Mouse (Mus musculus): ENCODE results near the gene Btbd35f6.
"Not testable (repeated sequence)": the region's sequence is repeated elsewhere in the genome, so short reads cannot be mapped to it uniquely, and the experiment has no call there.

Gene Btbd35f6

GRCm38 (mm10) chrX:33956440-33956839, at the start of gene Btbd35f6:
Btbd35f6 (minus strand) TSS chrX:33956540.
- DNase-seq (ENCODE audit: extremely low spot score, low spot score) = not testable (repeated sequence)

GRCm38 (mm10) chrX:33986716-33987115, 30.4 kb upstream of the Btbd35f6 start, which contains the start of gene Gm21870:
Gm21870 (minus strand) TSS chrX:33986816.
- DNase-seq (ENCODE audit: extremely low spot score, low spot score) = not testable (repeated sequence)

- DNase-seq (ENCODE audit: extremely low spot score, low spot score) = not testable (repeated sequence)
Observed at GRCm38 (mm10) chrX:33930216-33930615, 26.1 kb downstream of the Btbd35f6 start.

GRCm38 (mm10) chrX:33928225-33928624, 28.1 kb downstream of the Btbd35f6 start:
- DNase-seq (ENCODE audit: extremely low spot score, low spot score) = not testable (repeated sequence)

- DNase-seq (ENCODE audit: extremely low spot score, low spot score) = not testable (repeated sequence)
Observed at GRCm38 (mm10) chrX:33926344-33926743, 30.0 kb downstream of the Btbd35f6 start.

GRCm38 (mm10) chrX:33925420-33925819, 30.9 kb downstream of the Btbd35f6 start:
- DNase-seq (ENCODE audit: extremely low spot score, low spot score) = not testable (repeated sequence)

Data from neural tube, embryonic 10.5 days (tissue).